Mouse (Mus musculus) CD4-positive helper T cell, adult 2 months (primary cell): ENCODE data around the gene Rack1.
"Not testable (repeated sequence)": the region's sequence is repeated elsewhere in the genome, so short reads cannot be mapped to it uniquely, and the experiment has no call there.

ENCODE experiments used
- DNase-seq: peaks from one replicate; pipeline ENCODE4 v3.0.0-alpha.2; 2012; ENCODE audit warnings: low read depth, missing footprints, low spot score

Rack1 gene

DNA sequence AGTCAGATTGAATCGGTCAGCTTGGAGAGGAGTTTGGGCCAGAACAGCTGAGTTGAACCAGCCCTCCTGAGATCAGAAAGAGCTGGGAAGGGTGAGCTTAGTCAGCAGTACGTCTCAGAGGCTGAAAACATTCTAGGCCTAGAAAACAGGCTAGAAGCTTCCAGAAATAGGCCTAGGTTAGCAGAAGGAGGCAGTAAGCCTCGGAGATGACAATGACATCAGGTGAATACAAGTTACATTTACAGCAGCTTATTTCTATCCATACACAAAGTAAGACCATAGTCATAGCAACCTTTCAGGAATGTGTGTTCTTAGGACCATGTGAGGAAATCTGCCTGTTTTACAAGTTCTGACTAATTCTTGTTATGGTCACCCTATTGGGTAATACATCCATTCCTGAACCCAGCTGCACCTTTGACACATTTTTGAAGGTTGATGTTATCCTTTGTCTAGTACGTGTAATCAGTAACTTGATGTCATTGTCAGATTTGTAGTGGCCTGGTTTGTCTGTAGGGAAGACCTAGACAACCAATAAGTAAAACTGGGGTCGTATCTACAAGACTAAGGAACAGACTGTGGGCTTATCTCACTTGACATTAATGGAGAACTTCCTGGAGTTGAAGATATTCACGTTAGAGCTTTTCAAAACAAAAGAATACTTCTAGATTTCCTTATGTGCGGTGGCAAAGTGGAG, 19.6 kb downstream of the Rack1 start:
- no peak for DNase-seq

GRCm38 (mm10) chr11:48820308-48820674, 20.2 kb downstream of the Rack1 start:
- DNase-seq, result no peak

- not testable (repeated sequence) for DNase-seq
Measured at GRCm38 (mm10) chr11:48821299-48821698, 21.2 kb downstream of the Rack1 start.

DNA sequence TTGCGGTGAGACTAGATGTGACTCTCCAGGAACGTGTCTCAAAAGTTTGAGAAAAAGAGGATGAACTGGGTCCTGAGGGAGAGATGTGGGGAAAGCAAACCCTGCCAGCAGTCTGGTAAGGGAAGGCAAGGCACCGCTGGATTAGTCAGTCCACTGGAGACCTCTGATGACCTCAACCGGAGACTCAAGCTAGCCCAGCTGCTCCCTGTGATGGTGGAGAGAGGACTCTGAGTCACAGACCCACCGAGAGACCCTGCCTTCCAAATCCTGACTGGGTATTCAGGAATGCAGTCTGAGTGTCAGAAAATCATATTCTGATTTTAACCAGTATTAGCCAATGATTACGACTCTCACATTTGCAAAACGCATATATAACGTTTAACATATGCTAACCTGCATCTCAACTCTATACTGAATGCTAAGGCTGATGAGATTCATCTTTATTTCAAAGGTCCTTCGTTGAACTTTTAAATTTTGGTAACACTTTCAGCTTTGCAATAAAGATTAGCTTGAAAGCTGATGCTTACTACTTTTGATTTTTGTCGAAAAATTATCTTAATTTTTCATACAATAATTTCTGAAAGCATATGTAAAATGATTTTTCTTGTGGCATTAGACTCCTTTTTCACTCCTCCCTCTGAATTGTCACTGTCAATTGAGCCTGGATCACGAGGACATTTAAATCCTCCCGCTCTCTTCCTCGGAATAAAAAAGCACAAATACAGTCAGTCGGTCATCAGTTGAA, 22.8 kb downstream of the Rack1 start:
- DNase-seq, result no peak

GRCm38 (mm10) chr11:48823536-48823972, 23.4 kb downstream of the Rack1 start:
- peak; percentile 89 for DNase-seq

- no peak for DNase-seq
Measured at GRCm38 (mm10) chr11:48824311-48824830, 24.2 kb downstream of the Rack1 start.

GRCm38 (mm10) chr11:48825979-48826751, 26.0 kb downstream of the Rack1 start, which contains the start of the genes Trim7 and Gm12184:
Gene Trim7, plus strand, starts transcription at chr11:48826140.
Gene Gm12184, minus strand, starts transcription at chr11:48826655.
- DNase-seq, result not testable (repeated sequence)

GRCm38 (mm10) chr11:48826752-48827096, 26.6 kb downstream of the Rack1 start:
- peak; percentile 35 for DNase-seq

GRCm38 (mm10) chr11:48827926-48828325, 27.8 kb downstream of the Rack1 start:
- no peak for DNase-seq

DNA sequence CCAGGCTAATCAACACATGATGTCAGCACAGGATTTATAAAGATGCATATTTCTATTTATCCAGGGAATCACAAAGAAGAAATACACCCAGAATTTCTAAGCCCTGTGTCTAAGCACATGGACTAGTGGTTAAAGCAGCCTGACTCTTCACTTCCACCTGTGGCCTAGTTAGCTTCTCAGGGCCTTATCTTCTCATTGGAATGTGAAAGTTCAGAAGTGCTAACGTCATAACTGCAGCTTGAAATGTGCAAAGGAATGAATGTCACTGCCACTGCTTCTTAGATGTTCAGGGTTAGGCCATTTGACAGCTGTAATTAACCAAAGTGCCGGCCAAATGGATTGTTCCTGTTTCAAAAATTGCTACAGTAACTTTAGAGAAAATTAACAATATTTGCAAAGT, 30.1 kb downstream of the Rack1 start:
- no peak for DNase-seq

DNA sequence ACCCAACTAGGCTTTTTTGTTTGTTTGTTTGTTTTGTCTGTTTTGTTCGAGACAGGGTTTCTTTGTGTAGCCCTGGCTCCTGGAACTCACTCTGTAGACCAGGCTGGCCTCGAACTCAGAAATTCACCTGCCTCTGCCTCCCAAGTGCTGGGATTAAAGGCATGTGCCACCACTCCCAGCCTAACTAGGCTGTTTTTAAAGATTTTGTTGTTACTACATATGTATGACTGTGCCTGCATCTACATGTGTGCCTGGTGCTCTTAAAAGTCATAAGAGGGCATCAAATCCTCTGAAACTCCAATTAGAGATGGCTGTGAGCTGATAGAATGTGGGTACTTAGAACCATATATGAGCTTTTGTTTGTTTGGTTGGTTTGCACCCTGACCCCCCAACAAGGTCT, 31.1 kb downstream of the Rack1 start:
- DNase-seq, result no peak

DNA sequence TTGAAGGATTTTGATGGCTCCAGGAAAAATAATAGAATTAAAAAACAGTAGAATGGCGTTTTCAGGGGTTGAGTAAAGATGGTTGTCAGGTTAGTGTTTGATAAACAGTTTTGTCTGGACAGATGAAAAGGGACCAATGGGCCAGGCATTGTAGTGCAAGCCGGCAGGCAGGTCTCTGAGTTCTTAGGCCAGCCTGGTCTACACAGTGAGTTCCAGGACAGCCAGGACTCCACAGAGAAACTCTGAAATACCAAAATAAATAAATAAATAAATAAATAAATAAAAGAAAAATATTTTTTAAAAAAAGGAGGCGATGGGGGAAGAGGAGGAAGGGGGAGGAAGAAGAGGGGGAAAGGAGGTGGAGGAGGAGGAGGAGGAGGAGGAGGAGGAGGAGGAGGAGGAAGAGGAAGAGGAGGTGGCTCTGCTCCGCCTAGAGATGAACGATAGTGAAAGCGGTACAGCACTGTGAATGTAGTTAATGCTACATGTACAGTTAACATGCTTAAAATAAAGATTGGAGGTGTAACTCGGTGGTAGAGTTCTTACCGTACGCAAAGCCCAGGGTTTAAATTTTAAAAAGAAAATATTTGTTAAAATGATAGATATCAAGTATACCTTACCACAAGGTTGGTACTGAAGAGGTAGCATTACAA, 33.1 kb downstream of the Rack1 start:
- DNase-seq, result no peak

DNA sequence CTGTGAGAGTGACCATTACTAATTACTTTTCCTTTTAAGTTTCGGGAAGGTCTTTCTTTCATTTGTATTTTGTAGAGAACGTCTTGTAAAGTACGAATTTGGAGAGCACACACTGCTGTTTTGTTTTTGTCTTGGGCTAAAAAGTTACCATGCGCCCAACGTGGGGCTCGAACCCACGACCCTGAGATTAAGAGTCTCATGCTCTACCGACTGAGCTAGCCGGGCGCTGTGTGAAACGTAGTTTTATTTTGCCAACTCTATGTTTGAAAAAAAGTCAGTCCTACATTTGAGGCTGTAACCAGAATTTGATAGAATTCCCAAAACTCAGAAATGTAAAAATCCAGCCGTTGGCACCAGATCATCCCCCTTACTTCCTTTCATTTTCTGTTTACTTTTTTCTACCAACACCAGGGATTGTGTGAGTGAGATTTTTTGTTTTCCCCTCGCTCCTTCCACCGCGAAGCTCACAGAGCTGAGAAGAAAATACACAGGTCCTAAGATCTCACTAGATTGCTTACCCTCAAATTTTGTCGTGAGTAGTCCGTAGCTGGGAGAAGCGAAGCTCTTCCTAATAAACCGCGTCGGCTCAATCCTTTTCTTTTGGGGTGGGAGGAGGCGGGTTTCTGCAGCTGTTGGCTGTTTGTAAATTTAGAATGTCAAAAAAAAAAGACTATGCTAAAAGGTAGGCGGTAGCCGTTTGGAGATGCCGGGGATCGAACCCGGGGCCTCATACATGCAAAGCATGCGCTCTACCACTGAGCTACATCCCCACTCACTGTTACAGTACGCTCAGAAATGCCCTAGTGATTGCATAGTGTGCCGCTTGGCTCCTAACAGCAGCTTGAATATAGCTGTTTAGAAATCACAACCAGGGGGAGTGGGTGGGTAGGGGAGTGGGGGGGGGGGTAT, 33.9 kb downstream of the Rack1 start:
- peak; percentile 92 for DNase-seq

- no peak for DNase-seq
Measured at GRCm38 (mm10) chr11:48835923-48836322, 35.8 kb downstream of the Rack1 start.

DNA sequence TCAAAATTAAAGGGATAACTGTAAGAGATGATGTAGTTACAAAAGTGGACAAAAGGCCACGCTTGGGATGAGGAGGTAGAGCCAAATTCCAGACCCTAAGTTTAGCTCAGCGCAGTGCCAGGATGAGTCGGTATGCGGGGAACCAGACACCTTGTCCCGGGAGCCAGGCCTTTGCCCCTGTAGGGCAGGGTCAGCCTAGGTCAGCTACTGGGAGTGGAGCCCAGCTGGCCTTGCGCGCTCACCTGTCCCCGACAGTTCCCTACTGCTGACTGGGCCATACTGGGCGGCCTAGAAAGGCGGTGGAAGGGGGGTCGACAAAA, 36.8 kb downstream of the Rack1 start:
- no peak for DNase-seq

DNA sequence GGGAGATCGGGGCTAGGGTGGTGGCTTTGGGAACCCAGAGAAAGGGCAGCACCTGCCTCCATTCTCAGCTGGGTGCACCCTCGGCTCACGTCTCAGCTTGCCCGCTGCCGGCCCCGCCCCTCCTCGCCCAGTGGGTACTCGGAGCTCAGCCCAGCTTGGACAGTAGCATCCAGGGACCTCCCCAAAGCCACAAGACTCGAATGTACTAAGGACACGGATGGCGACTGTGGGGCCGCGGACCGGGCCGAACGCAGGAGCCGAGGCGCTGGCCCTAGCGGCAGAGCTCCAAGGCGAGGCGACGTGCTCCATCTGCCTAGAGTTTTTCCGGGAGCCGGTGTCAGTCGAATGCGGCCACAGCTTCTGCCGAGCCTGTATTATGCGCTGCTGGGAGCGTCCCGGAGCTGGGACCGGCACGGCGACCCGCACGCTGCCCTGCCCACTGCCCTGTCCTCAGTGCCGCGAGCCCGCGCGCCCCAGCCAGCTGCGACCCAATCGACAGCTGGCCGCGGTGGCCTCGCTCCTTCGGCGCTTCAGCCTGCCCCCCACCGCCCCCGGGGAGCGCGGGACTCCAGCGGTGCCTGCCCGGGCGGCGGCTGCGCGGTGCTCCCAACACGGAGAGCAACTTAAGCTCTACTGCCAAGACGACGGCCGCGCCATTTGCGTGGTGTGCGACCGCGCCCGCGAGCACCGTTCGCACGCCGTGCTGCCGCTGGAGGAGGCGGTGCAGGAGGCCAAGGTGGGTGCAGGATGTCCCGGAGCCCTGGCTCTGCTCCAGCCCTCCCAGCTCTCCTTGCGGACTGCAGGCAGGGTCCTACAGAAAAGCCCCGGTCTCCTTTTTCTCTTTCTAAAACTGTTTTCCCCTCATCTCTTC, 37.4 kb downstream of the Rack1 start:
- peak; percentile 71 for DNase-seq

DNA sequence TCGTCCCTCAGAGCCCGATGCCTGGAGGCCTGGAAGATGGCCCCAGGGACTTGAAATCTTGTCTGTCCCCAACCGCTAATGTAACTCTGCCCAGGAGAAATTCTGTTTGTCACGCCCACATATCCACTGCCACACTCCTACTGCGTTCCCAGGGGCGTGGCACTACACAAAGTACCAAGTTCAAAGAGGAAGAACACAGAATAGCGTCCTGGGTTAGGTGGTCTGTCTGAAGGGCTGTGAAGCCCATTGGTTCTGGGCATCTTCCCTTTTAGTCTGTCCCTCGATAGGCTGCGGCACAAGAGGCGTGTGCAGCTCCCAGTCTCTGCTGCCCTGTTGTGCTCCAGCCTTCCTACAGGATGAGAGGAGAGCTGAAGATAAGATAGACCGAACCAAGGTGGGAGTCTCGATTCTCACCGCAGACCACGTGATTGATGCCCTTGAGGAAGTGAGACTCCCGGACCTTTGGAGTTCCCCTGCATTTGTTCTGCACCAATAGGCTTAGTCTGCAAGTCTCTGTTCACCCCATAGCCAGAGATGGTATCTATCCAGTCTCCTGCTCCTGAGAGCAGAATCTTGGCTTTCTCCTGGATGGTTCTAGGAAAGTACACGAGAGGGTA, 38.2 kb downstream of the Rack1 start:
- peak; percentile 55 for DNase-seq

DNA sequence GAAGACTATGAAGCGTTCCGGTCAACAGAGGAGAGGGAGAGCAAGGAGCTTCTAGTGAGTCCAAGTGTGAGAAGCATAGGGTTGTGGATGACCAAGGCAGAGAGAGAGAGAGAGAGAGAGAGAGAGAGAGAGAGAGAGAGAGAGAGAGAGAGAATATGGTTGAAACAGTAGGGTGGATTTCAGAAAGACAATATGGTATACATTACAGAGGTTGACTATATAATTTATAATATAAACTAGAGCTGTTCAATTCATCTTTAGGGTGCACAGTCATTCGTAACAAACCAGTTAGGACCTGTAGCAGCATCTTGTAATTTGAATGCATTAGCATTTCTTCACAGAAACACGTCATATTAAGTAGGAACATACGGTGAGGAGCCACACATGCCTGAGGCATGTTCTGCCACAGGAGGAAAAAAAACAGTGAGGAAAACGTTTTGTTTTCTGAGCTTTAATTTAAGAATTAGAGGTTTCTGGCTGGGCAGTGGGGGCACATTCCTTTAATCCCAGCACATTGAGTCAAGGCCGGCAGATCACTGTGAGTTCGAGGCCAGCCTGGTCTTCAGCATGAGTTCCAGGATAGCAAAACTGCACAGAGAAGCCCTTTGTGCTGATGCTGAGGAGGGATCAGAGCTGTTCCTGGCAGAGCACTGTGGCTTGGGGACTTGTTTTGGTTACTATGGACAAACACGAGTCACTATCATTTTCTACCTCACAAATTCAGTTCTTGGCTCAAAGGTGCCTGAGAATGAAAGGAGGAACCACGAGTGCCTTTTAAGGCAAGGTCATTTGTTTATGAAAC, 38.9 kb downstream of the Rack1 start:
- no peak for DNase-seq
